9 mouse cellular contexts compared by ENCODE assay signal in genomic region chr3:95310968-95311882, GRCm38 (mm10). TPM values are rescaled to one million over a fixed set of nuclear protein-coding genes. Genes with fewer than 3 reads are reported as not detected.
A peak's percentile ranks its signal among the peaks of the same experiment; 100 is the strongest.
DNase-seq lines count a peak whose midpoint lies in the region; ATAC-seq and TF ChIP-seq lines count a peak whose summit lies in the region.
"Had no signal": no experiment of that assay in that cellular context is flagged by ENCODE, and none has a peak within 500 bp of the region (broad histone marks: within the 10 kb centered on the region; RNA-seq: fewer than 3 reads in every experiment).

No protein-coding gene starts in this region.

- no peak overlapping the region for H3K4me2 ChIP-seq in kidney, postnatal 0 days (ENCODE audit: low read length)
- H3K4me2 ChIP-seq in liver, embryonic 15.5 days = peak overlapping the region; percentile 36
- H3K4me2 ChIP-seq: hindbrain, embryonic 15.5 days had no signal

- peaks cover 31% of the 10 kb centered on the region for H3K4me1 ChIP-seq in embryonic facial prominence, embryonic 10.5 days
- peaks cover 3% of the 10 kb centered on the region; the same call in 1 of the 2 replicates for H3K4me1 ChIP-seq in kidney, postnatal 0 days (replicated peaks; ENCODE audit: insufficient read depth, low read length)
- peaks cover 62% of the 10 kb centered on the region for H3K4me1 ChIP-seq in liver, embryonic 15.5 days (replicated peaks)

- H3K27ac ChIP-seq in embryonic facial prominence, embryonic 10.5 days (replicated peaks) = no peak overlapping the region
- H3K27ac ChIP-seq in kidney, postnatal 0 days = no peak overlapping the region
- H3K27ac ChIP-seq in liver, embryonic 15.5 days (replicated peaks) = peak overlapping the region; percentile 93
- H3K27ac ChIP-seq: hindbrain, embryonic 15.5 days had no signal

- H3K4me3 ChIP-seq in embryonic facial prominence, embryonic 10.5 days = no peak overlapping the region
- H3K4me3 ChIP-seq in kidney, postnatal 0 days (replicated peaks; ENCODE audit: low read depth, low read length) = no peak overlapping the region
- no peak overlapping the region for H3K4me3 ChIP-seq in liver, embryonic 15.5 days (replicated peaks)
- H3K4me3 ChIP-seq: hindbrain, embryonic 15.5 days had no signal

- H3K9me3 ChIP-seq in embryonic facial prominence, embryonic 10.5 days = no peaks in the 10 kb centered on the region
- no peaks in the 10 kb centered on the region for H3K9me3 ChIP-seq in kidney, postnatal 0 days (replicated peaks; ENCODE audit: low read length)
- no peaks in the 10 kb centered on the region for H3K9me3 ChIP-seq in liver, embryonic 15.5 days (replicated peaks)
- H3K9me3 ChIP-seq: hindbrain, embryonic 15.5 days had no signal

- 66% methylated on average over 9 of the region's 9 CpGs for WGBS in embryonic facial prominence, embryonic 10.5 days
- whole genome bisulfite sequencing in kidney, postnatal 0 days = 69% methylated on average over 9 of the region's 9 CpGs
- WGBS in liver, embryonic 15.5 days (ENCODE audit: insufficient replicate concordance) = 29% methylated on average over 9 of the region's 9 CpGs

- H3K27me3 ChIP-seq in embryonic facial prominence, embryonic 10.5 days (replicated peaks; ENCODE audit: low read depth, poor library complexity, severe bottlenecking) = no peaks in the 10 kb centered on the region
- H3K27me3 ChIP-seq in kidney, postnatal 0 days (ENCODE audit: insufficient read depth, low read length) = no peaks in the 10 kb centered on the region
- H3K27me3 ChIP-seq in liver, embryonic 15.5 days = no peaks in the 10 kb centered on the region
- H3K27me3 ChIP-seq: hindbrain, embryonic 15.5 days had no signal

- peak; percentile 33 for ATAC-seq in kidney, postnatal 0 days (replicated peaks; ENCODE audit: low FRiP score, low read depth)
- ATAC-seq in liver, embryonic 15.5 days (ENCODE audit: insufficient read depth) = no peak

- no peaks in the 10 kb centered on the region for H3K36me3 ChIP-seq in embryonic facial prominence, embryonic 10.5 days (replicated peaks)
- no peaks in the 10 kb centered on the region for H3K36me3 ChIP-seq in kidney, postnatal 0 days (ENCODE audit: insufficient read depth, low read length)
- no peaks in the 10 kb centered on the region for H3K36me3 ChIP-seq in liver, embryonic 15.5 days (replicated peaks)
- H3K36me3 ChIP-seq: hindbrain, embryonic 15.5 days had no signal

- peak; percentile 70 for DNase-seq in urinary bladder, postnatal 14 days (ENCODE audit: low spot score)
- no peak for DNase-seq in urinary bladder, adult 2 months (ENCODE audit: low spot score)
- peak; percentile 70 for DNase-seq in adrenal gland, postnatal 14 days
- peak; percentile 67 for DNase-seq in embryonic facial prominence, embryonic 10.5 days (ENCODE audit: low spot score)
- DNase-seq in kidney, postnatal 0 days (ENCODE audit: low spot score) = peak; percentile 90
- peak; percentile 77 for DNase-seq in retina, postnatal 7 days (ENCODE audit: low read depth, low spot score)
- no peak for DNase-seq in urinary bladder, adult 18-20 months (ENCODE audit: low spot score in 2 of 2)

- no peak overlapping the region for H3K9ac ChIP-seq in kidney, postnatal 0 days (ENCODE audit: low read depth, low read length)
- no peak overlapping the region for H3K9ac ChIP-seq in liver, embryonic 15.5 days
- H3K9ac ChIP-seq: hindbrain, embryonic 15.5 days had no signal

- peak; percentile 85 for TF ChIP-seq CTCF in kidney, postnatal 0 days (IDR thresholded peaks at IDR 0.05; ENCODE audit: low read depth)

RNA-seq across cellular contexts. Expression of gene Cers2, which starts 3.4 kb away (rescaled TPM):
- polyA plus RNA-seq in urinary bladder, adult 2 months (2012; rRNA removed) = 119 and 126 TPM in 2 replicates
- total RNA-seq in adrenal gland, postnatal 14 days (2021) = 181 and 196 TPM in 2 replicates
- polyA plus RNA-seq in embryonic facial prominence, embryonic 10.5 days (2016; fragmentation: Nextera tagmentation; extraction: Ambion mirVana) = 125 TPM in 2 replicates
- 172 and 186 TPM in 2 replicates for polyA plus RNA-seq in kidney, postnatal 0 days (2015; fragmentation: Nextera tagmentation; extraction: Ambion mirVana)
- 110 and 114 TPM in 2 replicates for polyA plus RNA-seq in liver, embryonic 15.5 days (2015; fragmentation: Nextera tagmentation; extraction: Ambion mirVana)

RNA-seq across cellular contexts. Expression of gene Anxa9, which starts 4.2 kb away (rescaled TPM):
- 6.5 and 7.6 TPM in 2 replicates for polyA plus RNA-seq in urinary bladder, adult 2 months (2012; rRNA removed)
- total RNA-seq in adrenal gland, postnatal 14 days (2021) = 1.1 and 1.6 TPM in 2 replicates
- polyA plus RNA-seq in embryonic facial prominence, embryonic 10.5 days (2016; fragmentation: Nextera tagmentation; extraction: Ambion mirVana) = 1.3 and 1.4 TPM in 2 replicates
- 9.9 and 10.1 TPM in 2 replicates for polyA plus RNA-seq in kidney, postnatal 0 days (2015; fragmentation: Nextera tagmentation; extraction: Ambion mirVana)
- 2.1 and 2.8 TPM in 2 replicates for polyA plus RNA-seq in liver, embryonic 15.5 days (2015; fragmentation: Nextera tagmentation; extraction: Ambion mirVana)

RNA-seq across cellular contexts. Expression of gene Prune1, which starts 29.3 kb away (rescaled TPM):
- 19.2 and 20.3 TPM in 2 replicates for polyA plus RNA-seq in urinary bladder, adult 2 months (2012; rRNA removed)
- total RNA-seq in adrenal gland, postnatal 14 days (2021) = 21.6 and 24.0 TPM in 2 replicates
- 27.3 and 29.1 TPM in 2 replicates for polyA plus RNA-seq in embryonic facial prominence, embryonic 10.5 days (2016; fragmentation: Nextera tagmentation; extraction: Ambion mirVana)
- polyA plus RNA-seq in kidney, postnatal 0 days (2015; fragmentation: Nextera tagmentation; extraction: Ambion mirVana) = 20.1 and 20.3 TPM in 2 replicates
- 9.0 and 9.5 TPM in 2 replicates for polyA plus RNA-seq in liver, embryonic 15.5 days (2015; fragmentation: Nextera tagmentation; extraction: Ambion mirVana)

RNA-seq across cellular contexts. Expression of gene Mindy1, which starts 30.1 kb away (rescaled TPM):
- 69.7 and 79.9 TPM in 2 replicates for polyA plus RNA-seq in urinary bladder, adult 2 months (2012; rRNA removed)
- 78.9 and 104 TPM in 2 replicates for total RNA-seq in adrenal gland, postnatal 14 days (2021)
- polyA plus RNA-seq in embryonic facial prominence, embryonic 10.5 days (2016; fragmentation: Nextera tagmentation; extraction: Ambion mirVana) = 36.3 and 37.1 TPM in 2 replicates
- polyA plus RNA-seq in kidney, postnatal 0 days (2015; fragmentation: Nextera tagmentation; extraction: Ambion mirVana) = 72.6 and 73.2 TPM in 2 replicates
- 18.8 and 20.9 TPM in 2 replicates for polyA plus RNA-seq in liver, embryonic 15.5 days (2015; fragmentation: Nextera tagmentation; extraction: Ambion mirVana)

RNA-seq across cellular contexts. Expression of gene Setdb1, which starts 45.8 kb away (rescaled TPM):
- 22.9 and 24.7 TPM in 2 replicates for polyA plus RNA-seq in urinary bladder, adult 2 months (2012; rRNA removed)
- 27.1 and 28.0 TPM in 2 replicates for total RNA-seq in adrenal gland, postnatal 14 days (2021)
- 60.9 and 61.1 TPM in 2 replicates for polyA plus RNA-seq in embryonic facial prominence, embryonic 10.5 days (2016; fragmentation: Nextera tagmentation; extraction: Ambion mirVana)
- polyA plus RNA-seq in kidney, postnatal 0 days (2015; fragmentation: Nextera tagmentation; extraction: Ambion mirVana) = 22.2 and 23.2 TPM in 2 replicates
- 12.0 and 12.9 TPM in 2 replicates for polyA plus RNA-seq in liver, embryonic 15.5 days (2015; fragmentation: Nextera tagmentation; extraction: Ambion mirVana)

Comparison
In these comparisons a context has a peak if more than half of its experiments do, and no peak if none do; other contexts are left out.
1. DNase-seq: peak in urinary bladder, postnatal 14 days (single experiment), adrenal gland, postnatal 14 days (single experiment), embryonic facial prominence, embryonic 10.5 days (single experiment), kidney, postnatal 0 days (single experiment) and retina, postnatal 7 days (single experiment); none in urinary bladder, adult 2 months (single experiment) and urinary bladder, adult 18-20 months (0 of 2).